Mouse (Mus musculus) adrenal gland, adult (tissue): ENCODE measurements at regions not wholly inside any gene's neighbourhood (a gene's known extent, or its start where the extent isn't known, plus 50 kb on each side); places are given as distances from the start of the nearest gene placed in this dataset.
"Not testable (repeated sequence)": the region's sequence is repeated elsewhere in the genome, so short reads cannot be mapped to it uniquely, and the experiment has no call there.

Experiments
- DNase-seq, 2 experiments: peaks; one replicate each; pipeline ENCODE4 v3.0.0; 2022 to 2023; ENCODE audit warnings: low spot score in 1 of 2; ENCODE audit not compliant: inconsistent age in 2 of 2

GRCm38 (mm10) chr1:124517543-124518171 is 472.3 kb upstream of the Dpp10 start:
- peak in 1 of 2 experiments; percentile 35 for DNase-seq

GRCm38 (mm10) chr1:124510492-124510891 is 465.1 kb upstream of the Dpp10 start:
- no peak for DNase-seq

GRCm38 (mm10) chr1:124488456-124488855 is 443.1 kb upstream of the Dpp10 start:
- DNase-seq: peak; percentile 17 to 67

GRCm38 (mm10) chr1:124487965-124488364 is 442.6 kb upstream of the Dpp10 start:
- no peak for DNase-seq

- peak; percentile 8 to 79 for DNase-seq
These were observed 404.8 kb upstream of the Dpp10 start for GRCm38 (mm10) chr1:124450128-124450527.

GRCm38 (mm10) chr1:124439526-124439925 is 394.2 kb upstream of the Dpp10 start:
- no peak for DNase-seq

- no peak for DNase-seq
These were observed 390.5 kb upstream of the Dpp10 start for GRCm38 (mm10) chr1:124435850-124436249.

GRCm38 (mm10) chr1:124429583-124429982 is 384.2 kb upstream of the Dpp10 start:
- DNase-seq: no peak

- no peak for DNase-seq
These were observed 371.4 kb upstream of the Dpp10 start for GRCm38 (mm10) chr1:124416762-124417161.

- no peak for DNase-seq
These were observed 364.9 kb upstream of the Dpp10 start for GRCm38 (mm10) chr1:124410236-124410635.

- no peak for DNase-seq
These were observed 364.4 kb upstream of the Dpp10 start for GRCm38 (mm10) chr1:124409781-124410180.

GRCm38 (mm10) chr1:124369604-124370003 is 324.2 kb upstream of the Dpp10 start:
- no peak for DNase-seq

GRCm38 (mm10) chr1:124348491-124348890 is 303.1 kb upstream of the Dpp10 start:
- not testable (repeated sequence) for DNase-seq

GRCm38 (mm10) chr1:124339444-124339843 is 294.1 kb upstream of the Dpp10 start:
- DNase-seq: no peak

GRCm38 (mm10) chr1:124338648-124339047 is 293.3 kb upstream of the Dpp10 start:
- DNase-seq: no peak

GRCm38 (mm10) chr1:124332294-124332693 is 286.9 kb upstream of the Dpp10 start:
- no peak for DNase-seq
